16 mouse cellular contexts compared by ENCODE assay signal in the genomic region with DNA sequence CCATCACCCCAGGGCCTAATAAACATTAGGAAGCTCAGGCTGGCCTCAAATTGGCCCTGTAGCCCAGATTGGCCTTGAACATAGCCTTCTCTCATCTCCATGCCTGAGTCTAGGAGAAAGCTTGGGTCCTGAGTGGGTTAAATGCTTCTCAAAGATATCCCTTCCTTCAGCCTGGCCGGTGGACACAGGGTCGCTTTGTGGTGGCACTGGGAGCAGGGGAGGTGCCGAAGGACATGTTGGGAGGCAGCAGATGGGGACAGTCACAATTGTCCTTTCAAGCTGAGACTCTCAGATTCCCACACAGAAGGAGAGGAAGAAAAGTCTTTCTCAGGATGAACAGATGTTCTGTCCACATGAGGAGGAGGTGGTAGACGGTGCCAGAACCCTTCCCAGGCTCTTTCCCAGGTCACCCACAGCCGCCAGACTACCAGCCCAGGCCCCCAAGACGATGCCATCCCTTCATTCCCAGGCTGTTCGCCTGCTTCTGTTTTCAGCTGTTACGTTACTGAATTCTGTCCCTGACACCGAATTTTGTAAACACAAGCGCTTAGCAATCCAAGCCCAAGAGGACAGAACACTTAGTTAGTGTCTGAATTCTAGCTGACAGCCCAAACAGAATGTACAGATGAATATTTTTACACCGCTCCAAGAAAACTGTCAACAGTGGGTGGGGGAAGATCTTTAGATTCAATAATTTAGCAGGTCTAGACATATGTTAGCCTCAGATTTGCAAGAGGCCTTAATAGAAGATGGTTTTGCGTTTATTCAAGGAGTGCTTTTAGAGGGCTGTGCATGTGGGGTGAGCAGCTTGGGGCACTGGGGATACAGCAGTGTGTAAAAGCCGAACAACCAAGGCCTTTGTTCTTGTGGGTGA. TPM values are rescaled to one million over a fixed set of nuclear protein-coding genes. Genes with fewer than 3 reads are reported as not detected.
DNase-seq lines count a peak whose midpoint lies in the region; ATAC-seq and TF ChIP-seq lines count a peak whose summit lies in the region.
"Had no signal": no experiment of that assay in that cellular context is flagged by ENCODE, and none has a peak within 500 bp of the region (broad histone marks: within the 10 kb centered on the region; RNA-seq: fewer than 3 reads in every experiment).

No protein-coding gene starts in this region.

- TF ChIP-seq EP300 in stomach, postnatal 0 days (optimal IDR thresholded peaks at IDR 0.05) = no peak

- no peak for DNase-seq in hindbrain, embryonic 10.5 days (ENCODE audit: low spot score)
- DNase-seq in hindbrain, embryonic 14.5 days (ENCODE audit: low spot score) = no peak
- DNase-seq in stomach, postnatal 0 days (ENCODE audit: low spot score) = no peak
- DNase-seq in left cerebral cortex, adult 9 months (ENCODE audit: low spot score in 2 of 2) = peak; percentile 31 to 61
- DNase-seq in c-Kit-positive CD71-positive TER-119-positive erythroid progenitor cells, embryonic 14.5 days (ENCODE audit: low spot score) = no peak
- no peak for DNase-seq in spleen, adult 12 weeks (ENCODE audit: low spot score)
- DNase-seq in heart, adult 8-10 months (ENCODE audit: low spot score) = no peak
- DNase-seq: adrenal gland, adult 2 months; cerebellum, adult 11 months; kidney, postnatal 4 days; thymus, postnatal 14 days had no signal

- no peaks in the 10 kb centered on the region for H3K9me3 ChIP-seq in hindbrain, embryonic 10.5 days
- no peaks in the 10 kb centered on the region for H3K9me3 ChIP-seq in hindbrain, embryonic 14.5 days (ENCODE audit: control insufficient read depth, low read length)
- H3K9me3 ChIP-seq in stomach, embryonic 14.5 days (ENCODE audit: control insufficient read depth, low read depth, low read length) = no peaks in the 10 kb centered on the region
- H3K9me3 ChIP-seq in stomach, postnatal 0 days (ENCODE audit: control insufficient read depth, low read length) = no peaks in the 10 kb centered on the region
- H3K9me3 ChIP-seq: embryonic facial prominence, embryonic 13.5 days had no signal

- H3K36me3 ChIP-seq in hindbrain, embryonic 10.5 days = no peaks in the 10 kb centered on the region
- H3K36me3 ChIP-seq in hindbrain, embryonic 14.5 days (replicated peaks; ENCODE audit: control insufficient read depth, insufficient read depth) = no peaks in the 10 kb centered on the region
- H3K36me3 ChIP-seq in stomach, embryonic 14.5 days (ENCODE audit: control insufficient read depth, insufficient read depth, low read length) = no peaks in the 10 kb centered on the region
- no peaks in the 10 kb centered on the region for H3K36me3 ChIP-seq in stomach, postnatal 0 days (ENCODE audit: control insufficient read depth, insufficient read depth, low read length)
- H3K36me3 ChIP-seq: embryonic facial prominence, embryonic 13.5 days had no signal

- 72% methylated on average over 13 of the region's 13 CpGs for WGBS in hindbrain, embryonic 10.5 days
- 67% methylated on average over 13 of the region's 13 CpGs for WGBS in hindbrain, embryonic 14.5 days
- 49% methylated on average over 13 of the region's 13 CpGs for WGBS in stomach, embryonic 14.5 days
- 56% methylated on average over 13 of the region's 13 CpGs for WGBS in stomach, postnatal 0 days

- no peaks in the 10 kb centered on the region; the same call in 1 of the 2 replicates for H3K27me3 ChIP-seq in hindbrain, embryonic 10.5 days (ENCODE audit: insufficient read depth, poor library complexity, severe bottlenecking)
- H3K27me3 ChIP-seq in hindbrain, embryonic 14.5 days (ENCODE audit: control insufficient read depth, insufficient read depth, low read length) = no peaks in the 10 kb centered on the region
- no peaks in the 10 kb centered on the region for H3K27me3 ChIP-seq in stomach, embryonic 14.5 days (ENCODE audit: control insufficient read depth, insufficient read depth, low read length)
- no peaks in the 10 kb centered on the region for H3K27me3 ChIP-seq in stomach, postnatal 0 days (ENCODE audit: control insufficient read depth, insufficient read depth, low read length)
- H3K27me3 ChIP-seq: Patski had no signal

- no peak for TF ChIP-seq CTCF in stomach, postnatal 0 days (IDR thresholded peaks at IDR 0.05; ENCODE audit: low read depth)

- H3K9ac ChIP-seq in hindbrain, embryonic 14.5 days = no peak overlapping the region
- no peak overlapping the region for H3K9ac ChIP-seq in stomach, embryonic 14.5 days (replicated peaks; ENCODE audit: low read depth, low read length)
- H3K9ac ChIP-seq in stomach, postnatal 0 days (ENCODE audit: low read length) = no peak overlapping the region
- H3K9ac ChIP-seq: embryonic facial prominence, embryonic 13.5 days had no signal

- ATAC-seq in hindbrain, embryonic 14.5 days (ENCODE audit: low FRiP score) = no peak
- no peak for ATAC-seq in stomach, embryonic 14.5 days (ENCODE audit: insufficient number of reproducible peaks, insufficient read depth, low FRiP score, low read depth)
- ATAC-seq in stomach, postnatal 0 days (ENCODE audit: low FRiP score, low TSS enrichment) = no peak
- ATAC-seq: Patski had no signal

- no peak overlapping the region for H3K4me2 ChIP-seq in hindbrain, embryonic 14.5 days (replicated peaks)
- no peak overlapping the region for H3K4me2 ChIP-seq in stomach, embryonic 14.5 days (replicated peaks; ENCODE audit: low read depth, low read length)
- H3K4me2 ChIP-seq in stomach, postnatal 0 days (replicated peaks; ENCODE audit: low read depth) = no peak overlapping the region
- H3K4me2 ChIP-seq: embryonic facial prominence, embryonic 13.5 days had no signal

- H3K4me3 ChIP-seq in hindbrain, embryonic 10.5 days = no peak overlapping the region
- no peak overlapping the region for H3K4me3 ChIP-seq in hindbrain, embryonic 14.5 days (replicated peaks; ENCODE audit: low read length)
- no peak overlapping the region for H3K4me3 ChIP-seq in stomach, embryonic 14.5 days (ENCODE audit: low read depth, low read length)
- H3K4me3 ChIP-seq in stomach, postnatal 0 days (ENCODE audit: low read depth, low read length) = no peak overlapping the region
- H3K4me3 ChIP-seq: embryonic facial prominence, embryonic 13.5 days had no signal

- peak overlapping the region; percentile 37 for H3K27ac ChIP-seq in hindbrain, embryonic 10.5 days
- H3K27ac ChIP-seq in hindbrain, embryonic 14.5 days = no peak overlapping the region
- peak overlapping the region; percentile 33; the same call in 1 of the 2 replicates for H3K27ac ChIP-seq in stomach, embryonic 14.5 days (ENCODE audit: low read length)
- H3K27ac ChIP-seq in stomach, postnatal 0 days (replicated peaks) = no peak overlapping the region
- H3K27ac ChIP-seq: embryonic facial prominence, embryonic 13.5 days; macrophage had no signal

- peaks cover 40% of the 10 kb centered on the region for H3K4me1 ChIP-seq in hindbrain, embryonic 10.5 days (replicated peaks)
- peaks cover 24% of the 10 kb centered on the region; the same call in 1 of the 2 replicates for H3K4me1 ChIP-seq in hindbrain, embryonic 14.5 days (replicated peaks; ENCODE audit: control insufficient read depth, insufficient read depth, low read length)
- peaks cover 26% of the 10 kb centered on the region for H3K4me1 ChIP-seq in stomach, embryonic 14.5 days (ENCODE audit: control insufficient read depth, insufficient read depth, low read length)
- no peaks in the 10 kb centered on the region for H3K4me1 ChIP-seq in stomach, postnatal 0 days (replicated peaks; ENCODE audit: control insufficient read depth, insufficient read depth)

RNA-seq across cellular contexts. Expression of gene Tmem117, which starts 23.2 kb away (rescaled TPM):
- 1.0 and 1.2 TPM in 2 replicates for polyA plus RNA-seq in hindbrain, embryonic 10.5 days (2016; fragmentation: Nextera tagmentation; extraction: Ambion mirVana)
- polyA plus RNA-seq in hindbrain, embryonic 14.5 days (2014; fragmentation: Nextera tagmentation; extraction: Ambion mirVana) = 16.1 and 16.9 TPM in 2 replicates
- polyA plus RNA-seq in stomach, embryonic 14.5 days (2014; fragmentation: Nextera tagmentation; extraction: Ambion mirVana) = 3.8 and 3.9 TPM in 2 replicates
- 5.6 and 5.9 TPM in 2 replicates for polyA plus RNA-seq in stomach, postnatal 0 days (2015; fragmentation: Nextera tagmentation; extraction: Ambion mirVana)
- 10 to 100 TPM; 10.2 to 13.9 (median 12.8) TPM for total RNA-seq in heart, adult 8-10 months (2022)
- polyA plus RNA-seq: liver, adult 2 months had no signal

Comparison
In these comparisons a context has a peak if more than half of its experiments do, and no peak if none do; other contexts are left out.
1. H3K27ac ChIP-seq: peak in hindbrain, embryonic 10.5 days (single experiment) and stomach, embryonic 14.5 days (single experiment); none in hindbrain, embryonic 14.5 days (single experiment) and stomach, postnatal 0 days (single experiment).
2. DNase-seq: peak in left cerebral cortex, adult 9 months (2 of 2); none in hindbrain, embryonic 10.5 days (single experiment), hindbrain, embryonic 14.5 days (single experiment), stomach, postnatal 0 days (single experiment), c-Kit-positive CD71-positive TER-119-positive erythroid progenitor cells, embryonic 14.5 days (single experiment), spleen, adult 12 weeks (single experiment) and heart, adult 8-10 months (single experiment).